Mouse (Mus musculus) liver, embryonic 11.5 days (tissue): ENCODE measurements around the gene Znhit6. TPM values are rescaled to one million over a fixed set of nuclear protein-coding genes. Genes with fewer than 3 reads are reported as not detected.

Experiments
- ATAC-seq: fragments of 200-750 bp; cut with Nextera tagmentation; replicated peaks from 2 replicates; pipeline ENCODE4 v1.8.0; 2017; ENCODE audit warnings: moderate number of reproducible peaks, mild to moderate bottlenecking, moderate TSS enrichment, moderate library complexity; ENCODE audit not compliant: low FRiP score
- DNase-seq: peaks from one replicate; pipeline ENCODE4 v3.0.0-alpha.2; 2017; ENCODE audit warnings: low spot score
- H3K27ac ChIP-seq: fragments of 300-500 bp; sonication (generic); 2 replicates; pipeline ENCODE4 v1.5.1; 2014; ENCODE audit warnings: mild to moderate bottlenecking, low read depth, low read length, control low read depth
- H3K27me3 ChIP-seq: fragments of 300-500 bp; sonication (generic); replicated peaks from 2 replicates; pipeline ENCODE4 v1.6.1; 2014; ENCODE audit warnings: low read length, mixed read lengths; ENCODE audit not compliant: control insufficient read depth, insufficient read depth
- H3K36me3 ChIP-seq: fragments of 300-500 bp; sonication (generic); 2 replicates; pipeline ENCODE4 v1.6.1; 2014; ENCODE audit warnings: mild to moderate bottlenecking, low read length, moderate library complexity, mixed read lengths; ENCODE audit not compliant: control insufficient read depth, insufficient read depth
- H3K4me1 ChIP-seq: fragments of 300-500 bp; sonication (generic); replicated peaks from 2 replicates; pipeline ENCODE4 v1.6.1; 2014; ENCODE audit warnings: low read length, mixed read lengths; ENCODE audit not compliant: control insufficient read depth, insufficient read depth
- H3K4me2 ChIP-seq: fragments of 300-500 bp; sonication (generic); 2 replicates; pipeline ENCODE4 v1.6.1; 2014; ENCODE audit warnings: mild to moderate bottlenecking, control low read depth, moderate library complexity
- H3K4me3 ChIP-seq: fragments of 300-500 bp; sonication (generic); 2 replicates; pipeline ENCODE4 v1.5.1; 2014; ENCODE audit warnings: low read depth, low read length, control low read depth
- H3K9ac ChIP-seq: fragments of 300-500 bp; sonication (generic); 2 replicates; pipeline ENCODE4 v1.6.1; 2014; ENCODE audit warnings: low read depth, low read length, control low read depth
- H3K9me3 ChIP-seq: fragments of 300-500 bp; sonication (generic); 2 replicates; pipeline ENCODE4 v1.6.1; 2016; ENCODE audit warnings: low read length, inconsistent platforms, mixed read lengths; ENCODE audit not compliant: control insufficient read depth
- WGBS: fragments of 180-500 bp; shearing (Covaris S2); extraction: QIAGEN DNeasy Blood & Tissue Kit; methylation state at CpG from one replicate; pipeline ENCODE4 v1.1.7; 2014; 5-methylcytosine and 5-hydroxymethylcytosine counted together
- polyA plus RNA-seq: library from polyadenylated mRNA; unstranded; fragments of >200 nt; fragmentation: Nextera tagmentation; extraction: Ambion mirVana; gene quantifications from 2 replicates; pipeline ENCODE4 v1.2.1, GENCODE M21; 2014

The Znhit6 gene
- polyA plus RNA-seq, 1 experiment from 2014 or later, result 38.5 TPM

DNA sequence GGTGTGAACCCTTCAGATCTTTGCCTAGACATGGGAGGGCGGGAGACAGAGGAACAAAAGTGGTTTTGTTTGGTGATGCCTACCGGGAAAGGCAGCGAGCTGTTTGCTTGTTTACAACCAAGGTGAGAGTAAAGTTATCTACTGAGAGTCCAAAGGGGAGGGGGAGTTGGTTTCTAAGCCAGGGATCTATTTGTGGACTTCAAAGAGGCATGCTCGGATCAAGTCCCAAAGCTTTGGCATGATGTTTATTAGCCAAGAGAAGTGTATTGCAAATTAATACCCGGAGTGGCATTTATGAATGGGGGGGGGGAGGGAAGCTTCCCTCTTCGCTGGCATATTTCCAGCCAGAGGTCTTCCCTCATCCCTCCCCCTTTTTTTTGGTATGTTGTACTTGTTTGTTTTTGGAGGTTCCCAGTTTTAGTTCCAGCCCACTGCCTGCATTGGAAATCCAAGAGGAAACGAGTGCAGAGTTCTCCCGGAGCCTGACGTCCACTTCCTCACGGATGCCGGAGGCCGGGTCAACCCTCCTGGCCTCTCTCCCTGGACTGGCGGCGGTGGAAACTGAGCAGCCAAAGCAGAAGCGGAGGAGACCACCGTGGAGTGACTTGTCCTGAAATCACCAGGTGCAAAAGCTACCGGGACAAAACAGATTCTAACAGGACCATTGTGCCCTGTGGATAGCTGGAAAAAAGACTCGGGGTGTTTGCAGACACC is 74.5 kb downstream of the Znhit6 start:
- peaks cover 61% of the 10 kb centered on the region for H3K27me3 ChIP-seq
- no peak overlapping the region for H3K9ac ChIP-seq
- ATAC-seq, result no peak

GRCm38 (mm10) chr3:145651029-145651977 is 75.3 kb downstream of the Znhit6 start:
- peaks cover 61% of the 10 kb centered on the region for H3K27me3 ChIP-seq
- DNase-seq (no peak), ATAC-seq (no peak)
- H3K4me3 ChIP-seq, result peak overlapping the region; percentile 57
- peak overlapping the region; percentile 59 for H3K27ac ChIP-seq
- 7% methylated on average over 19 of the region's 19 CpGs for WGBS
- H3K36me3 ChIP-seq, result peaks cover 2% of the 10 kb centered on the region; the same call in 1 of the 2 replicates
- peak overlapping the region; percentile 82 for H3K4me2 ChIP-seq
- H3K9me3 ChIP-seq, result no peaks in the 10 kb centered on the region
- H3K9ac ChIP-seq, result no peak overlapping the region
- H3K4me1 ChIP-seq, result peaks cover 17% of the 10 kb centered on the region

More for the DNA sequence above, 74.5 kb downstream of the Znhit6 start:
- under 1% methylated on average over 18 of the region's 18 CpGs for WGBS
- Histone ChIP-seq H3K27ac (peak overlapping the region; percentile 55), H3K4me2 (peak overlapping the region; percentile 82), H3K9me3 (no peaks in the 10 kb centered on the region), H3K4me3 (peak overlapping the region; percentile 57), H3K36me3 (peaks cover 2% of the 10 kb centered on the region; the same call in 1 of the 2 replicates), H3K4me1 (peaks cover 17% of the 10 kb centered on the region)
- DNase-seq, result peak; percentile 45

DNA sequence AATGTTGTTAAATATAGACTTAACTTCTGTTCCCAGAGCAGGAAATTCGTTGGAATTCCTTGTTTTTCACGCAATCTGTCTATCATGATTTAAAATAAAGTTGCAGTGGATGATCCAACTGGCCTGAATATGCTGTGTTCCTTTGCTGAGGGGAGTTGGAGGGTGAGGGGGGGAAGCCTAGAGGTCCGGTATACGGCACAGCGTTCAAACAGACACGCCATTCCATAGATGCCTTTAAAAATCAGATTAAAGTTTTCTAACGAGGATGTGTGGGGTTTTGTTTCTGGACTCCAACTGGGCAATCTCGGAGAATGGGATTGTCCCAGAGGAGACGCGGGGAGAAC is 75.9 kb downstream of the Znhit6 start:
- Histone ChIP-seq H3K9ac (0 out of 2 replicates have a peak overlapping the region, but pooled peaks have one; percentile 59), H3K4me1 (peaks cover 17% of the 10 kb centered on the region), H3K36me3 (peaks cover 2% of the 10 kb centered on the region; the same call in 1 of the 2 replicates), H3K9me3 (no peaks in the 10 kb centered on the region), H3K4me2 (peak overlapping the region; percentile 82), H3K4me3 (peak overlapping the region; percentile 54), H3K27ac (peak overlapping the region; percentile 48; the same call in 1 of the 2 replicates), H3K27me3 (peaks cover 61% of the 10 kb centered on the region)
- DNase-seq, result no peak
- no peak for ATAC-seq
- 10% methylated on average over 10 of the region's 10 CpGs for WGBS

DNA sequence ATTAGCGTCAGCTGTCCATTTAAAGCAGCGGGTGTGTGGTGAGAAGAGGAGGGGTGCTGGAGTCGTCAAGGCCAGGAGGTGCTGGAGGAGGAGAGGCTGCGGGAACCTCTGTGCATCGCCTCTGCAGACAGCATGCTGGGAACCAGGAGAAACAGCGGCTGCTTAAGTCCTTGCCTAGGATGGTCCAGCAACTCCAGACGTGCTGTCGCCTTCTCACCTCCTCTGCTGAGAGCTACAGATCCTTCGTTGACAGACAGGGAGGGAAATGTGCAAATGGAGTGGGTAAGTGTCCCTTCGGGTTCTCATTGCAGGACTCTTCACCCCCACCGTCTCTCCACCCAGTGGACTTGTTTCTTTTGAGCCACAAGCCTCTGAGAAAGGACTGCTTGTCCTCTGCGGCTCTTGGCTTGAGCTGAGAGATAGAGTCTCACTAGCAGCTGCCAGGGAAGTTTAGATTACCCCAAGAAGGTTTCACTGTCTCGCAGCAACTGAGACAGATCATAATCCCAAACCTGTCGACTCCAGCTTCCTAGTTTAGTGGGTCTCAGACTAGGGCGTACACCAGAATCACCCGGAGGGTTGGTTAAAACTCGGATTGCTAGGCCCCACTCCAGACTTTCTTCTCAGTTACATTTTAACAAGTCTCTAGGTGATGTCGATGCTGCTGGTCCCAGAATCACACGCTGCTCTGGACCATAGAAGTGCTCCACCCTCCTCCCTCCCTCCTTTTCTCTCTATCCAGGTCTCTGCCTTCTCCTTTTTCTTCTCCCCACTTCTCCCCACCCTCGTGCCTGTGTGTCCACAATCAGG is 76.5 kb downstream of the Znhit6 start:
- ATAC-seq, result peak; percentile 5; the same call in 1 of the 2 replicates
- WGBS, result 7% methylated on average over 20 of the region's 20 CpGs
- Histone ChIP-seq H3K4me1 (peaks cover 17% of the 10 kb centered on the region), H3K27me3 (peaks cover 59% of the 10 kb centered on the region), H3K9me3 (no peaks in the 10 kb centered on the region), H3K36me3 (no peaks in the 10 kb centered on the region; the same call in 1 of the 2 replicates), H3K4me2 (peak overlapping the region; percentile 82), H3K27ac (peak overlapping the region; percentile 48), H3K9ac (peak overlapping the region; percentile 59), H3K4me3 (peak overlapping the region; percentile 54)
- DNase-seq, result no peak

DNA sequence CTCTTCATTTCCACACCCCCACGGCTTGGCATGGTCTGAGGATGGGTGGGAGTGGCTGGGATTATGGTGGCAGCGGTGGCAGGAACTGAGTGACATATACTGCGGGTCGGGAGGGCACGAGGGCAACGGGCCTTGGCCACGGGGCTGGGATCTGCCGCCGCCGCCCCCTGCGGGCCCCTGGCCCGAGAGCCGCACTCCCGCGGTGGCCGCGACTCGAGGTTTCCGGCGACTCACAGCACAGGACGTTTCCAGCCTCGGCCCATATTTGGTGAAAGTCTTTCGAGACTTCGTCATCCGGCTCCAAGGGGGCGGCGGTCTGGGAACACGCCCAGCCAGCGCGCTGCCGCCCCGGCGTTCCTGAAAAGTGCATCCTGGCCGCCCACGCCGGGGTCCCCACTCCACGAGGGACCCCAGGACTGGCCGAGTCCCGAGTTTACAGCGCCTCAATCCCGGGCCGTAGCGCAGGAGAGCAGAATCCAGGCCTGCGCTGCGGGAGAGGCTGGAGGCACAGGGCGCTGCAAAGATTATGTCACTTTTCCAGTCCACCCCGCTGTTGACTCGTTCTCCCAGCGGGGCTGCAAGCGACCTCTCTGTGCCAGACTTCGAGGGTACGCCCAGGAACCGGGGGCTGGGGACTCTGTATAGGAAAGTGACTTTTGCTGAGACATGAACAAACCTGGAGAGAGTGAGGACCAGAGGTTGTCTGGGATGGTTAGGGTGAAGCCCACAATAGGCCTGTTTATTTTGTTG is 77.4 kb downstream of the Znhit6 start:
- H3K4me3 ChIP-seq, result peak overlapping the region; percentile 54
- H3K27ac ChIP-seq, result peak overlapping the region; percentile 48
- H3K4me1 ChIP-seq, result peaks cover 17% of the 10 kb centered on the region
- H3K9ac ChIP-seq, result peak overlapping the region; percentile 59
- peak overlapping the region; percentile 82 for H3K4me2 ChIP-seq
- no peaks in the 10 kb centered on the region for H3K36me3 ChIP-seq
- ATAC-seq (peak; percentile 55), DNase-seq (peak; percentile 73)
- under 1% methylated on average over 53 of the region's 53 CpGs for WGBS
- no peaks in the 10 kb centered on the region for H3K9me3 ChIP-seq
- peaks cover 53% of the 10 kb centered on the region for H3K27me3 ChIP-seq

GRCm38 (mm10) chr3:145654028-145654427 is 78.0 kb downstream of the Znhit6 start:
- peaks cover 47% of the 10 kb centered on the region for H3K27me3 ChIP-seq
- H3K27ac ChIP-seq, result no peak overlapping the region
- H3K4me3 ChIP-seq, result no peak overlapping the region
- H3K4me2 ChIP-seq, result peak overlapping the region; percentile 82; the same call in 1 of the 2 replicates
- H3K36me3 ChIP-seq, result no peaks in the 10 kb centered on the region
- DNase-seq (no peak), ATAC-seq (no peak)
- 82% methylated on average over 9 of the region's 9 CpGs for WGBS
- no peaks in the 10 kb centered on the region for H3K9me3 ChIP-seq
- no peak overlapping the region for H3K9ac ChIP-seq
- H3K4me1 ChIP-seq, result peaks cover 15% of the 10 kb centered on the region
